In the genomic region with DNA sequence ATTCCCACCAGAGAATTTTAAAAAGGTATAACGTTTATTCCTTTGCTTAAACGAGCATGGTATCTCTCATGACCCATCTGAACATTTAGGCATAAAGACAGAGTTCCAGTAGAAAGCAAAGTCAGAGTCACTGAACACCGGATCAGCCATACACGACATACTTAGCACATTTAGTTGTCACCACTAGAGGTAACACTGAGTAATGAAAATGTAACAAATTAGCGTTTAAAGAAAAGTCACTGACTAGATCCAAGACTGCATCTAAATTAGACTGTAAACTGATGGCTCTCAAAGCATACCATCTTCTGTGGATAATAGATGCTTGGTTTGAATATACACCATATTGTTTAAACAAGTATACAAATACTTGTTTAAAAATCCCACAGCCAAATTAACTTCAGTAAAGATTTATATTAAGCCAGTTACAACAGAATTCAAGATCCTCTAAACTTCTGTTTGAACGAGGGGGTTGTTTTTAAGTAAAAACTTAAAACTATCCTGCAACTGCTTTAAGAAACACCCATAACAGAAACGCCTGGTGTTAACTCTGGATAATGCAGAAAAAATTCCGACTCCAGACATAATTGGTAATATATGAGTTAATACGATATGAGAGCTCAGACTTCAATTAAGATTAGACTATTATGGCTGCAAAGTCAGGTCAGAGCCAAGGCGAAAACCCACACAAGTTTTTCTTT, we compare ENCODE assay signal across 7 mouse cellular contexts. TPM values are rescaled to one million over a fixed set of nuclear protein-coding genes. Genes with fewer than 3 reads are reported as not detected.
DNase-seq lines count a peak whose midpoint lies in the region; ATAC-seq and TF ChIP-seq lines count a peak whose summit lies in the region.

No protein-coding gene starts in this region.

- H3K27me3 ChIP-seq in testis, adult 2 months (ENCODE audit: control insufficient read depth, insufficient read depth, low read length): no peaks in the 10 kb centered on the region
- H3K27me3 ChIP-seq in embryonic facial prominence, embryonic 10.5 days (replicated peaks; ENCODE audit: low read depth, poor library complexity, severe bottlenecking): no peaks in the 10 kb centered on the region
- no peaks in the 10 kb centered on the region for H3K27me3 ChIP-seq in neural tube, embryonic 12.5 days (replicated peaks)

- H3K4me3 ChIP-seq in testis, adult 2 months (ENCODE audit: control insufficient read depth, low read depth, low read length): peak overlapping the region; percentile 92
- H3K4me3 ChIP-seq in embryonic facial prominence, embryonic 10.5 days: peak overlapping the region; percentile 83
- peak overlapping the region; percentile 70 for H3K4me3 ChIP-seq in neural tube, embryonic 12.5 days

- DNase-seq in testis, postnatal 14 days (ENCODE audit: low spot score): no peak
- no peak for DNase-seq in embryonic facial prominence, embryonic 10.5 days (ENCODE audit: low spot score)
- no peak for DNase-seq in layer of hippocampus, postnatal 36 days

- H3K4me2 ChIP-seq in neural tube, embryonic 12.5 days (replicated peaks): peak overlapping the region; percentile 74

- H3K9me3 ChIP-seq in embryonic facial prominence, embryonic 10.5 days: 0 out of 2 replicates have a peak, but pooled peaks cover 4% of the 10 kb centered on the region
- H3K9me3 ChIP-seq in neural tube, embryonic 12.5 days: peaks cover 4% of the 10 kb centered on the region; the same call in 1 of the 2 replicates

- peak overlapping the region; percentile 86; the same call in 1 of the 2 replicates for H3K27ac ChIP-seq in testis, adult 2 months (ENCODE audit: control insufficient read depth, insufficient read depth, low read depth, low read length)
- no peak overlapping the region for H3K27ac ChIP-seq in embryonic facial prominence, embryonic 10.5 days (replicated peaks)
- no peak overlapping the region for H3K27ac ChIP-seq in neural tube, embryonic 12.5 days

- H3K36me3 ChIP-seq in testis, adult 2 months (ENCODE audit: control insufficient read depth, insufficient read depth, low read length): no peaks in the 10 kb centered on the region
- H3K36me3 ChIP-seq in embryonic facial prominence, embryonic 10.5 days (replicated peaks): peaks cover 20% of the 10 kb centered on the region
- peaks cover 16% of the 10 kb centered on the region for H3K36me3 ChIP-seq in neural tube, embryonic 12.5 days

- H3K4me1 ChIP-seq in testis, adult 2 months (ENCODE audit: control insufficient read depth, insufficient read depth, low read length): peaks cover 3% of the 10 kb centered on the region
- H3K4me1 ChIP-seq in embryonic facial prominence, embryonic 10.5 days: peaks cover 23% of the 10 kb centered on the region
- no peaks in the 10 kb centered on the region for H3K4me1 ChIP-seq in neural tube, embryonic 12.5 days

- peak overlapping the region; percentile 75; the same call in 1 of the 2 replicates for H3K9ac ChIP-seq in neural tube, embryonic 12.5 days

- WGBS in embryonic facial prominence, embryonic 10.5 days: 39% methylated on average over 10 of the region's 10 CpGs
- 37% methylated on average over 10 of the region's 10 CpGs for WGBS in neural tube, embryonic 12.5 days

- TF ChIP-seq CTCF in testis, adult 2 months (IDR thresholded peaks at IDR 0.05; ENCODE audit: control insufficient read depth, insufficient read depth, insufficient replicate concordance, low read depth, low read length): no peak

- no peak for TF ChIP-seq POLR2A in testis, adult 2 months (IDR thresholded peaks at IDR 0.05; ENCODE audit: control insufficient read depth, low read depth, low read length)

- peak; percentile 7 for ATAC-seq in inflammation-experienced regulatory T-cells, adult 6 months
- no peak for ATAC-seq in neural tube, embryonic 12.5 days (ENCODE audit: low FRiP score, low read depth)
- ATAC-seq in frontal cortex, adult (ENCODE audit: low TSS enrichment): no peak

RNA-seq across cellular contexts. Expression of a gene that starts 1.2 kb away (rescaled TPM):
- polyA plus RNA-seq in testis, adult 2 months (2012; rRNA removed): 23.6 and 28.6 TPM in 2 replicates
- polyA plus RNA-seq in embryonic facial prominence, embryonic 10.5 days (2016; fragmentation: Nextera tagmentation; extraction: Ambion mirVana): 33.0 and 34.4 TPM in 2 replicates
- 10 to 100 TPM in 2 of 3 experiments, 1 to 10 TPM in 1; 6.8 to 34.0 (median 10.7) TPM for polyA plus RNA-seq in inflammation-experienced regulatory T-cells, adult 6 months (2017; shearing (Covaris generic))
- polyA plus RNA-seq in neural tube, embryonic 12.5 days (2016; fragmentation: Nextera tagmentation; extraction: Ambion mirVana): 17.4 and 18.7 TPM in 2 replicates
- total RNA-seq in layer of hippocampus, postnatal 36 days (2021): 1 to 10 TPM; 1.1 to 1.9 TPM

RNA-seq across cellular contexts. Expression of a gene that starts 1.7 kb away (rescaled TPM):
- polyA plus RNA-seq in testis, adult 2 months (2012; rRNA removed): 13.4 and 15.7 TPM in 2 replicates
- 45.3 and 48.4 TPM in 2 replicates for polyA plus RNA-seq in embryonic facial prominence, embryonic 10.5 days (2016; fragmentation: Nextera tagmentation; extraction: Ambion mirVana)
- 10 to 100 TPM; 39.9 to 51.6 (median 42.9) TPM for polyA plus RNA-seq in inflammation-experienced regulatory T-cells, adult 6 months (2017; shearing (Covaris generic))
- 47.9 and 54.2 TPM in 2 replicates for polyA plus RNA-seq in neural tube, embryonic 12.5 days (2016; fragmentation: Nextera tagmentation; extraction: Ambion mirVana)
- 10 to 100 TPM; 28.2 to 28.4 TPM for total RNA-seq in layer of hippocampus, postnatal 36 days (2021)

RNA-seq across cellular contexts. Expression of a gene that starts 36.5 kb away (rescaled TPM):
- polyA plus RNA-seq in testis, adult 2 months (2012; rRNA removed): 12.1 and 15.0 TPM in 2 replicates
- polyA plus RNA-seq in embryonic facial prominence, embryonic 10.5 days (2016; fragmentation: Nextera tagmentation; extraction: Ambion mirVana): 228 and 238 TPM in 2 replicates
- polyA plus RNA-seq in inflammation-experienced regulatory T-cells, adult 6 months (2017; shearing (Covaris generic)): 100 to 1,000 TPM; 118 to 138 (median 118) TPM
- 162 and 164 TPM in 2 replicates for polyA plus RNA-seq in neural tube, embryonic 12.5 days (2016; fragmentation: Nextera tagmentation; extraction: Ambion mirVana)
- 10 to 100 TPM; 87.1 to 88.8 TPM for total RNA-seq in layer of hippocampus, postnatal 36 days (2021)
